ENCODE assay signal across 19 mouse cellular contexts in genomic region chr13:52589043-52589442, GRCm38 (mm10).
"Had no signal": no experiment of that assay in that cellular context is flagged by ENCODE, and none has a peak within 500 bp of the region (broad histone marks: within the 10 kb centered on the region; RNA-seq: fewer than 3 reads in every experiment).

No protein-coding gene starts in this region.

- H3K27me3 ChIP-seq: liver, embryonic 13.5 days; stomach, embryonic 15.5 days had no signal

- DNase-seq: kidney, adult 11 months; kidney, adult 8-10 months; kidney, postnatal 14 days; layer of hippocampus, adult 9-11 months; liver; liver, embryonic 13.5 days; lung, embryonic 14.5 days; thymus, adult 18-20 months; thymus, postnatal 36 days had no signal

- H3K9ac ChIP-seq: limb, embryonic 13.5 days; liver, embryonic 13.5 days; lung, embryonic 14.5 days; midbrain, embryonic 12.5 days; midbrain, embryonic 15.5 days; neural tube, embryonic 13.5 days; stomach, embryonic 15.5 days had no signal

- ATAC-seq: lung, postnatal 0 days; midbrain, embryonic 15.5 days had no signal

- H3K9me3 ChIP-seq: limb, embryonic 10.5 days; limb, embryonic 13.5 days; liver, embryonic 13.5 days; midbrain, embryonic 12.5 days; midbrain, embryonic 15.5 days; neural tube, embryonic 13.5 days; stomach, embryonic 15.5 days had no signal

- H3K4me2 ChIP-seq: limb, embryonic 13.5 days; liver, embryonic 13.5 days; lung, embryonic 14.5 days; midbrain, embryonic 12.5 days; midbrain, embryonic 15.5 days; neural tube, embryonic 13.5 days; stomach, embryonic 15.5 days had no signal

- H3K36me3 ChIP-seq: limb, embryonic 10.5 days; limb, embryonic 13.5 days; liver, embryonic 13.5 days; midbrain, embryonic 12.5 days; midbrain, embryonic 15.5 days; neural tube, embryonic 13.5 days; stomach, embryonic 15.5 days had no signal

- H3K4me3 ChIP-seq: layer of hippocampus, adult 2 months; limb, embryonic 10.5 days; limb, embryonic 13.5 days; liver, embryonic 13.5 days; midbrain, embryonic 12.5 days; midbrain, embryonic 15.5 days; myocyte; neural tube, embryonic 13.5 days; stomach, embryonic 15.5 days had no signal

- H3K27ac ChIP-seq: layer of hippocampus, adult 2 months; limb, embryonic 10.5 days; limb, embryonic 13.5 days; liver, embryonic 13.5 days; macrophage; midbrain, embryonic 12.5 days; midbrain, embryonic 15.5 days; neural tube, embryonic 13.5 days; stomach, embryonic 15.5 days had no signal

- H3K4me1 ChIP-seq: limb, embryonic 13.5 days; midbrain, embryonic 15.5 days; neural tube, embryonic 13.5 days; stomach, embryonic 15.5 days had no signal
